In the genomic region with DNA sequence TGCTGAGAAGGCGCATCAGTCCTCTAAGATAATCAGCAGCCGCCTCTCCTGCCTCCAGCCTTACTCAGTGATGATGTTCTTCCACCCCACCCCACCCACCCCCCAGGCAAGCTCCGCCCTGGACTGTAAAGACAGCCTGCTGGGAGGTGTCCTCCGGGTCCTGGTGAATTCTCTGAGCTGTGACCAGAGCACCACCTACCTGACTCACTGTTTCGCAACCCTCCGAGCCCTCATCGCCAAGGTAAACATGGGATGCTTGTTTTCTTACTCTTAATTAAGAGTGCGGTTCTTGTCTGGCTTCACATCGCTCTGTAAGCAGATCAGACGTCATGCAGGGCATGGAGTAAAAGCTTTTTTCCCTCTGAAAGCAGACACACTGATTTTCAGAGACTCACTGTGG, we compare ENCODE assay signal across 22 mouse cellular contexts.
DNase-seq lines count a peak whose midpoint lies in the region; TF ChIP-seq lines count a peak whose summit lies in the region.
"Had no signal": no experiment of that assay in that cellular context is flagged by ENCODE, and none has a peak within 500 bp of the region (broad histone marks: within the 10 kb centered on the region; RNA-seq: fewer than 3 reads in every experiment).

No protein-coding gene starts in this region.

- WGBS in kidney, adult 2 months: 62% methylated on average over 10 of the region's 10 CpGs
- WGBS in lung, adult 2 months: 59% methylated on average over 10 of the region's 10 CpGs
- 54% methylated on average over 10 of the region's 10 CpGs for WGBS in embryonic facial prominence, embryonic 10.5 days

- no peak for TF ChIP-seq POLR2A in kidney, adult 2 months (IDR thresholded peaks at IDR 0.05; ENCODE audit: low read depth, low read length)
- no peak for TF ChIP-seq POLR2A in lung, adult 2 months (IDR thresholded peaks at IDR 0.05; ENCODE audit: borderline replicate concordance, extremely low read depth, low read depth, low read length)

- peak; percentile 50 for DNase-seq in kidney, adult 2 months
- no peak for DNase-seq in kidney, postnatal 10 days
- DNase-seq in lung, postnatal 25 days (ENCODE audit: low spot score): peak; percentile 20
- DNase-seq in lung, adult 2 months: no peak
- peak; percentile 3 for DNase-seq in fibroblast of lung, adult 2 months (ENCODE audit: low read depth)
- DNase-seq in layer of hippocampus, postnatal 10 days (ENCODE audit: low spot score in 2 of 2): no peak
- DNase-seq in embryonic facial prominence, embryonic 10.5 days (ENCODE audit: low spot score): no peak
- DNase-seq: adrenal gland, adult 8-10 months; cerebellum, adult 11-12 months; cerebellum, postnatal 10 days; heart, postnatal 4 days; thymus, postnatal 25 days had no signal

- no peak for TF ChIP-seq CTCF in kidney, adult 2 months (conservative IDR thresholded peaks at IDR 0.05; ENCODE audit: insufficient read depth, insufficient read length, low read depth, low read length)
- TF ChIP-seq CTCF in lung, adult 2 months (IDR thresholded peaks at IDR 0.05; ENCODE audit: insufficient read depth, low read length): no peak

- no peaks in the 10 kb centered on the region for H3K27me3 ChIP-seq in kidney, adult 2 months (replicated peaks; ENCODE audit: control insufficient read depth, insufficient read depth, low read length)
- H3K27me3 ChIP-seq in embryonic facial prominence, embryonic 10.5 days (replicated peaks; ENCODE audit: low read depth, poor library complexity, severe bottlenecking): no peaks in the 10 kb centered on the region
- H3K27me3 ChIP-seq: embryonic facial prominence, embryonic 12.5 days; forebrain, embryonic 13.5 days; limb, embryonic 13.5 days; midbrain, embryonic 15.5 days; neural tube, embryonic 12.5 days; stomach, embryonic 15.5 days had no signal

- H3K27ac ChIP-seq in kidney, adult 2 months (ENCODE audit: insufficient read depth, low read depth, low read length): no peak overlapping the region
- no peak overlapping the region for H3K27ac ChIP-seq in embryonic facial prominence, embryonic 10.5 days (replicated peaks)
- H3K27ac ChIP-seq: embryonic facial prominence, embryonic 12.5 days; forebrain, embryonic 13.5 days; heart, embryonic 10.5 days; hindbrain, embryonic 14.5 days; limb, embryonic 13.5 days; macrophage; midbrain, embryonic 15.5 days; neural tube, embryonic 12.5 days; stomach, embryonic 15.5 days had no signal

- no peak overlapping the region for H3K4me3 ChIP-seq in kidney, adult 2 months (ENCODE audit: insufficient read depth, low read depth, low read length)
- no peak overlapping the region for H3K4me3 ChIP-seq in lung, adult 2 months (replicated peaks; ENCODE audit: extremely low read depth, low read depth, low read length)
- no peak overlapping the region for H3K4me3 ChIP-seq in embryonic facial prominence, embryonic 10.5 days
- H3K4me3 ChIP-seq: embryonic facial prominence, embryonic 12.5 days; erythroblast, embryonic 14.5 days; forebrain, embryonic 13.5 days; heart, embryonic 10.5 days; limb, embryonic 13.5 days; midbrain, embryonic 15.5 days; neural tube, embryonic 12.5 days; stomach, embryonic 15.5 days had no signal

- H3K4me1 ChIP-seq in kidney, adult 2 months (ENCODE audit: control insufficient read depth, insufficient read depth, low read length): no peaks in the 10 kb centered on the region
- H3K4me1 ChIP-seq in lung, adult 2 months (ENCODE audit: control insufficient read depth, insufficient read depth, low read length): no peaks in the 10 kb centered on the region
- no peaks in the 10 kb centered on the region for H3K4me1 ChIP-seq in embryonic facial prominence, embryonic 10.5 days
- H3K4me1 ChIP-seq: embryonic facial prominence, embryonic 12.5 days; forebrain, embryonic 13.5 days; heart, embryonic 10.5 days; midbrain, embryonic 15.5 days; neural tube, embryonic 12.5 days; stomach, embryonic 15.5 days had no signal

- H3K36me3 ChIP-seq in kidney, adult 2 months (ENCODE audit: control insufficient read depth, insufficient read depth, low read length): no peaks in the 10 kb centered on the region; the same call in 1 of the 2 replicates
- H3K36me3 ChIP-seq in embryonic facial prominence, embryonic 10.5 days (replicated peaks): no peaks in the 10 kb centered on the region
- H3K36me3 ChIP-seq: embryonic facial prominence, embryonic 12.5 days; heart, embryonic 10.5 days; limb, embryonic 13.5 days; midbrain, embryonic 15.5 days; neural tube, embryonic 12.5 days; stomach, embryonic 15.5 days had no signal

- no peaks in the 10 kb centered on the region for H3K9me3 ChIP-seq in embryonic facial prominence, embryonic 10.5 days
- H3K9me3 ChIP-seq: embryonic facial prominence, embryonic 12.5 days; forebrain, embryonic 13.5 days; heart, embryonic 10.5 days; limb, embryonic 13.5 days; midbrain, embryonic 15.5 days; neural tube, embryonic 12.5 days; stomach, embryonic 15.5 days had no signal

Comparison
In these comparisons a context has a peak if more than half of its experiments do, and no peak if none do; other contexts are left out.
1. DNase-seq: peak in kidney, adult 2 months (single experiment), lung, postnatal 25 days (single experiment) and fibroblast of lung, adult 2 months (single experiment); none in kidney, postnatal 10 days (single experiment), lung, adult 2 months (single experiment), layer of hippocampus, postnatal 10 days (0 of 2) and embryonic facial prominence, embryonic 10.5 days (single experiment).